Mouse (Mus musculus): ENCODE data around the gene Agfg1. TPM values are rescaled to one million over a fixed set of nuclear protein-coding genes. Genes with fewer than 3 reads are reported as not detected.

Agfg1 gene
- total RNA-seq, 1 experiment = 66.6 TPM

GRCm38 (mm10) chr1:82879172-82879571, 39.9 kb downstream of the Agfg1 start:
- H3K36me3 ChIP-seq (ENCODE audit: control insufficient read depth, insufficient read depth, low read length, poor library complexity, severe bottlenecking) = peaks cover 12% of the 10 kb centered on the region
- in situ Hi-C loops (cut with MboI; ENCODE audit: low sequenced_read_pairs in 2 of 2, unreplicated experiment in 2 of 2) = no loop called here
- no peak overlapping the region for H3K27ac ChIP-seq (ENCODE audit: insufficient read depth, low read depth, low read length, poor library complexity, severe bottlenecking)
- H3K4me1 ChIP-seq (ENCODE audit: control insufficient read depth in 2 of 2, insufficient read depth in 2 of 2, low read length in 2 of 2, poor library complexity in 1 of 2) = peaks cover 0 to 2% of the 10 kb centered on the region in 2 experiments; a peak in 1 of 4 replicates
- DNase-seq (ENCODE audit: low read depth, low spot score) = no peak
- no peaks in the 10 kb centered on the region for H3K9me3 ChIP-seq (ENCODE audit: control insufficient read depth, insufficient read depth, low read depth, low read length)
- H3K9ac ChIP-seq (ENCODE audit: insufficient read depth, low read depth, low read length, poor library complexity, severe bottlenecking) = no peak overlapping the region
- H3K4me3 ChIP-seq (ENCODE audit: insufficient read depth in 1 of 2, low read depth in 1 of 2, low read length in 2 of 2, poor library complexity in 1 of 2, severe bottlenecking in 1 of 2) = no peak overlapping the region
- no peak for TF ChIP-seq HCFC1 (IDR thresholded peaks at IDR 0.05; ENCODE audit: borderline replicate concordance, insufficient read depth, low read length)
- TF ChIP-seq MAFK (IDR thresholded peaks at IDR 0.05; ENCODE audit: insufficient read depth, low read depth, low read length) = 0 out of 2 replicates have a peak, but pooled peaks have one; percentile 7

- H3K4me1 ChIP-seq (ENCODE audit: control insufficient read depth in 2 of 2, insufficient read depth in 2 of 2, low read length in 2 of 2, poor library complexity in 1 of 2) = peaks cover 0 to under 1% of the 10 kb centered on the region in 2 experiments; a peak in 1 of 4 replicates
- no peak overlapping the region for H3K27ac ChIP-seq (ENCODE audit: insufficient read depth, low read depth, low read length, poor library complexity, severe bottlenecking)
- no peak for DNase-seq (ENCODE audit: low read depth, low spot score)
- H3K9ac ChIP-seq (ENCODE audit: insufficient read depth, low read depth, low read length, poor library complexity, severe bottlenecking) = no peak overlapping the region
- peaks cover 14% of the 10 kb centered on the region for H3K36me3 ChIP-seq (ENCODE audit: control insufficient read depth, insufficient read depth, low read length, poor library complexity, severe bottlenecking)
- in situ Hi-C loops (cut with MboI; ENCODE audit: low sequenced_read_pairs in 2 of 2, unreplicated experiment in 2 of 2) = no loop called here
- H3K9me3 ChIP-seq (ENCODE audit: control insufficient read depth, insufficient read depth, low read depth, low read length) = no peaks in the 10 kb centered on the region
- no peak overlapping the region for H3K4me3 ChIP-seq (ENCODE audit: insufficient read depth in 1 of 2, low read depth in 1 of 2, low read length in 2 of 2, poor library complexity in 1 of 2, severe bottlenecking in 1 of 2)
- TF ChIP-seq ZC3H11A (IDR thresholded peaks at IDR 0.05; ENCODE audit: borderline replicate concordance, low read depth, low read length) = no peak
- TF ChIP-seq MAFK (IDR thresholded peaks at IDR 0.05; ENCODE audit: insufficient read depth, low read depth, low read length) = no peak
- no peak for TF ChIP-seq ZNF384 (IDR thresholded peaks at IDR 0.05; ENCODE audit: low read depth, low read length)
- no peak for TF ChIP-seq HCFC1 (IDR thresholded peaks at IDR 0.05; ENCODE audit: borderline replicate concordance, insufficient read depth, low read length)
- TF ChIP-seq CHD2 (IDR thresholded peaks at IDR 0.05; ENCODE audit: low read depth, low read length) = no peak
These were observed 40.9 kb downstream of the Agfg1 start for GRCm38 (mm10) chr1:82880196-82880595.

GRCm38 (mm10) chr1:82893269-82893668, 54.0 kb downstream of the Agfg1 start:
- in situ Hi-C loops (cut with MboI; ENCODE audit: low sequenced_read_pairs in 2 of 2, unreplicated experiment in 2 of 2) = no loop called here
- no peak overlapping the region for H3K27ac ChIP-seq (ENCODE audit: insufficient read depth, low read depth, low read length, poor library complexity, severe bottlenecking)
- H3K4me1 ChIP-seq (ENCODE audit: control insufficient read depth in 2 of 2, insufficient read depth in 2 of 2, low read length in 2 of 2, poor library complexity in 1 of 2) = no peaks in the 10 kb centered on the region
- no peaks in the 10 kb centered on the region for H3K9me3 ChIP-seq (ENCODE audit: control insufficient read depth, insufficient read depth, low read depth, low read length)
- H3K4me3 ChIP-seq (ENCODE audit: insufficient read depth in 1 of 2, low read depth in 1 of 2, low read length in 2 of 2, poor library complexity in 1 of 2, severe bottlenecking in 1 of 2) = no peak overlapping the region
- DNase-seq (ENCODE audit: low read depth, low spot score) = no peak
- H3K36me3 ChIP-seq (ENCODE audit: control insufficient read depth, insufficient read depth, low read length, poor library complexity, severe bottlenecking) = peaks cover 9% of the 10 kb centered on the region
- TF ChIP-seq MAFK (IDR thresholded peaks at IDR 0.05; ENCODE audit: insufficient read depth, low read depth, low read length) (no peak), ZC3H11A (IDR thresholded peaks at IDR 0.05; ENCODE audit: borderline replicate concordance, low read depth, low read length) (no peak), ZNF384 (IDR thresholded peaks at IDR 0.05; ENCODE audit: low read depth, low read length) (no peak), HCFC1 (IDR thresholded peaks at IDR 0.05; ENCODE audit: borderline replicate concordance, insufficient read depth, low read length) (no peak), CHD2 (IDR thresholded peaks at IDR 0.05; ENCODE audit: low read depth, low read length) (no peak)
- H3K9ac ChIP-seq (ENCODE audit: insufficient read depth, low read depth, low read length, poor library complexity, severe bottlenecking) = no peak overlapping the region

- no peak overlapping the region for H3K27ac ChIP-seq (ENCODE audit: insufficient read depth, low read depth, low read length, poor library complexity, severe bottlenecking)
- in situ Hi-C loops (cut with MboI; ENCODE audit: low sequenced_read_pairs in 2 of 2, unreplicated experiment in 2 of 2) = no loop called here
- H3K9me3 ChIP-seq (ENCODE audit: control insufficient read depth, insufficient read depth, low read depth, low read length) = no peaks in the 10 kb centered on the region
- no peak for DNase-seq (ENCODE audit: low read depth, low spot score)
- TF ChIP-seq MAFK (IDR thresholded peaks at IDR 0.05; ENCODE audit: insufficient read depth, low read depth, low read length) (no peak), ZNF384 (IDR thresholded peaks at IDR 0.05; ENCODE audit: low read depth, low read length) (no peak), HCFC1 (IDR thresholded peaks at IDR 0.05; ENCODE audit: borderline replicate concordance, insufficient read depth, low read length) (no peak), CHD2 (IDR thresholded peaks at IDR 0.05; ENCODE audit: low read depth, low read length) (no peak), ZC3H11A (IDR thresholded peaks at IDR 0.05; ENCODE audit: borderline replicate concordance, low read depth, low read length) (no peak)
- H3K9ac ChIP-seq (ENCODE audit: insufficient read depth, low read depth, low read length, poor library complexity, severe bottlenecking) = no peak overlapping the region
- no peaks in the 10 kb centered on the region for H3K4me1 ChIP-seq (ENCODE audit: control insufficient read depth in 2 of 2, insufficient read depth in 2 of 2, low read length in 2 of 2, poor library complexity in 1 of 2)
- H3K36me3 ChIP-seq (ENCODE audit: control insufficient read depth, insufficient read depth, low read length, poor library complexity, severe bottlenecking) = peaks cover 11% of the 10 kb centered on the region
- no peak overlapping the region for H3K4me3 ChIP-seq (ENCODE audit: insufficient read depth in 1 of 2, low read depth in 1 of 2, low read length in 2 of 2, poor library complexity in 1 of 2, severe bottlenecking in 1 of 2)
These were observed 61.3 kb downstream of the Agfg1 start for GRCm38 (mm10) chr1:82900567-82900966.

GRCm38 (mm10) chr1:82901201-82901600, 61.9 kb downstream of the Agfg1 start:
- TF ChIP-seq CHD2 (IDR thresholded peaks at IDR 0.05; ENCODE audit: low read depth, low read length) = no peak
- Histone ChIP-seq H3K36me3 (ENCODE audit: control insufficient read depth, insufficient read depth, low read length, poor library complexity, severe bottlenecking) (peaks cover 11% of the 10 kb centered on the region), H3K27ac (ENCODE audit: insufficient read depth, low read depth, low read length, poor library complexity, severe bottlenecking) (no peak overlapping the region), H3K9me3 (ENCODE audit: control insufficient read depth, insufficient read depth, low read depth, low read length) (no peaks in the 10 kb centered on the region), H3K4me3 (ENCODE audit: insufficient read depth in 1 of 2, low read depth in 1 of 2, low read length in 2 of 2, poor library complexity in 1 of 2, severe bottlenecking in 1 of 2) (no peak overlapping the region), H3K9ac (ENCODE audit: insufficient read depth, low read depth, low read length, poor library complexity, severe bottlenecking) (no peak overlapping the region), H3K4me1 (ENCODE audit: control insufficient read depth in 2 of 2, insufficient read depth in 2 of 2, low read length in 2 of 2, poor library complexity in 1 of 2) (no peaks in the 10 kb centered on the region)
- in situ Hi-C loops (cut with MboI; ENCODE audit: low sequenced_read_pairs in 2 of 2, unreplicated experiment in 2 of 2) = no loop called here
- no peak for DNase-seq (ENCODE audit: low read depth, low spot score)

Measured in ES-E14 (cell line).